Comparison of ENCODE assay signal across 8 mouse cellular contexts in the genomic region with DNA sequence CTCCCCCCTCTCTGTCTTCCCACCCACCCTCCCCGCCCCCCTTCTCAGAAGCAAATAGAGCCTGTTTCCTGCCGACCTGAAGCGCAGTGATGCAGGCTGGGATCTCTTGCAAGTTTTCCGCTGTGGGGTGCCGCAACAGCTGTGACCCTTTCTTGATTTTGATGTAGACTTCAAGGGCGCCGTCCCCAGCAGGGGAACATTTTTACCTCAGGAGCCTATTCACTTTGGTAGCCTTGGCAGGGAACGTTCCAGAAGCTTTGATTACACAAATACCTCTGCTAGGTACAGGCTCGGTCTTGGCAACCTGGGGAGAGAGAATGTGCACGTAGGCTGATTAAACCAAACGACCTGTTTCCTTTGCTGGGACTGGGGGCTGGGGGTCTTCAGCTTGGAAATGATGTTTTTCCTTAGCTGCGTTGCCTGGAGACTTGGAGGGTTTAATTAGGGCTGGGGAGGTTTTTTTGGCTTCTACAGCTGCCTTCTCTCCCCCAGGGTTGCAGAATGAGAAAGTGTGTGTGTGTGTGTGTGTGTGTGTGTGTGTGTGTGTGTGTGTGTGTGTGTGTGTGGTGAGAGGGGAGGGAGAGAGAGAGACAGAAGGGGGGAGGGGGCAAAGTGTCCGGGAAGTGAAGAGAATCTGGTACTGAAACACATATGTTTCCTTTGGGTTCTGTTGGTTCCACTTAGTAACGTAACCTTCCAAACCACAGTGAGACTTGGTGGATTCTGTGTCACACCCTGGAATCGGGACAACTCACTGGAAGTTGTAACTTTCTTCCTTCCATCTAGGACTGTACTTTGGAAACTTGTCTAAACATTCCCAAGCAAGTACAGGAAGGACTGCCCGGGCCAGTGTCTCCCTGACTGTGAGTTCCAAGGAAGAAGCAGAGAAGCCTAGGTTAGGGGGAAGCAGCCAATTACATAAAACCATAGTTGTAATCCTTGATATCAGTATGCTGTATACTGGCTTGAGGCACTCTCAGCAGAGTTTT.
DNase-seq lines count a peak whose midpoint lies in the region; ATAC-seq lines count a peak whose summit lies in the region.

No protein-coding gene starts in this region.

- DNase-seq in cerebellum, adult 11 months = peak; percentile 4
- DNase-seq in cerebellum, adult 11-12 months = no peak
- peak; percentile 6 to 8 for DNase-seq in kidney, adult 8-10 months
- no peak for DNase-seq in c-Kit-positive CD71-positive TER-119-positive erythroid progenitor cells, embryonic 14.5 days (ENCODE audit: low spot score)

- H3K27ac ChIP-seq in embryonic facial prominence, embryonic 12.5 days = peak overlapping the region; percentile 77
- H3K27ac ChIP-seq in heart, embryonic 13.5 days (replicated peaks) = peak overlapping the region; percentile 66
- peak overlapping the region; percentile 81 for H3K27ac ChIP-seq in limb, embryonic 13.5 days
- peak overlapping the region; percentile 8; the same call in 1 of the 2 replicates for H3K27ac ChIP-seq in neural tube, embryonic 14.5 days (ENCODE audit: low read depth, low read length)

- H3K36me3 ChIP-seq in embryonic facial prominence, embryonic 12.5 days = no peaks in the 10 kb centered on the region
- H3K36me3 ChIP-seq in heart, embryonic 13.5 days = no peaks in the 10 kb centered on the region
- no peaks in the 10 kb centered on the region for H3K36me3 ChIP-seq in limb, embryonic 13.5 days
- H3K36me3 ChIP-seq in neural tube, embryonic 14.5 days (ENCODE audit: control insufficient read depth, insufficient read depth, low read length) = no peaks in the 10 kb centered on the region

- no peaks in the 10 kb centered on the region for H3K9me3 ChIP-seq in embryonic facial prominence, embryonic 12.5 days
- H3K9me3 ChIP-seq in heart, embryonic 13.5 days = no peaks in the 10 kb centered on the region; the same call in 1 of the 2 replicates
- no peaks in the 10 kb centered on the region for H3K9me3 ChIP-seq in limb, embryonic 13.5 days
- no peaks in the 10 kb centered on the region for H3K9me3 ChIP-seq in neural tube, embryonic 14.5 days (ENCODE audit: control insufficient read depth, low read length)

- no peak overlapping the region for H3K9ac ChIP-seq in embryonic facial prominence, embryonic 12.5 days
- peak overlapping the region; percentile 69 for H3K9ac ChIP-seq in heart, embryonic 13.5 days
- H3K9ac ChIP-seq in limb, embryonic 13.5 days = no peak overlapping the region
- 0 out of 2 replicates have a peak overlapping the region, but pooled peaks have one; percentile 1 for H3K9ac ChIP-seq in neural tube, embryonic 14.5 days (replicated peaks; ENCODE audit: low read depth, low read length)

- H3K4me2 ChIP-seq in embryonic facial prominence, embryonic 12.5 days (replicated peaks) = peak overlapping the region; percentile 46
- H3K4me2 ChIP-seq in heart, embryonic 13.5 days = peak overlapping the region; percentile 66
- H3K4me2 ChIP-seq in limb, embryonic 13.5 days (replicated peaks) = peak overlapping the region; percentile 61
- peak overlapping the region; percentile 41 for H3K4me2 ChIP-seq in neural tube, embryonic 14.5 days (ENCODE audit: low read depth, low read length)

- no peaks in the 10 kb centered on the region for H3K27me3 ChIP-seq in embryonic facial prominence, embryonic 12.5 days
- no peaks in the 10 kb centered on the region for H3K27me3 ChIP-seq in heart, embryonic 13.5 days (replicated peaks)
- no peaks in the 10 kb centered on the region for H3K27me3 ChIP-seq in limb, embryonic 13.5 days
- no peaks in the 10 kb centered on the region for H3K27me3 ChIP-seq in neural tube, embryonic 14.5 days (ENCODE audit: control insufficient read depth, insufficient read depth, low read length)

- peak overlapping the region; percentile 14 for H3K4me3 ChIP-seq in embryonic facial prominence, embryonic 12.5 days
- peak overlapping the region; percentile 37 for H3K4me3 ChIP-seq in heart, embryonic 13.5 days
- peak overlapping the region; percentile 28 for H3K4me3 ChIP-seq in limb, embryonic 13.5 days
- peak overlapping the region; percentile 12; the same call in 1 of the 2 replicates for H3K4me3 ChIP-seq in neural tube, embryonic 14.5 days (ENCODE audit: low read depth, low read length)

- peak; percentile 57; the same call in 1 of the 2 replicates for ATAC-seq in embryonic facial prominence, embryonic 12.5 days (ENCODE audit: insufficient number of reproducible peaks, insufficient read depth, low FRiP score, low TSS enrichment)
- 0 out of 2 replicates have a peak, but pooled peaks have one; percentile 14 for ATAC-seq in heart, embryonic 13.5 days (ENCODE audit: extremely low read depth, insufficient number of reproducible peaks, low FRiP score, low TSS enrichment)
- ATAC-seq in limb, embryonic 13.5 days (ENCODE audit: low FRiP score, low read depth) = peak; percentile 86
- ATAC-seq in neural tube, embryonic 14.5 days (ENCODE audit: low read depth) = peak; percentile 81

- 4% methylated on average over 15 of the region's 16 CpGs for WGBS in embryonic facial prominence, embryonic 12.5 days
- 11% methylated on average over 15 of the region's 16 CpGs for WGBS in heart, embryonic 13.5 days
- 4% methylated on average over 15 of the region's 16 CpGs for WGBS in limb, embryonic 13.5 days
- WGBS in neural tube, embryonic 14.5 days = 9% methylated on average over 15 of the region's 16 CpGs

- peaks cover 24% of the 10 kb centered on the region; the same call in 1 of the 2 replicates for H3K4me1 ChIP-seq in embryonic facial prominence, embryonic 12.5 days
- H3K4me1 ChIP-seq in heart, embryonic 13.5 days = peaks cover 18% of the 10 kb centered on the region
- peaks cover 25% of the 10 kb centered on the region for H3K4me1 ChIP-seq in limb, embryonic 13.5 days
- no peaks in the 10 kb centered on the region for H3K4me1 ChIP-seq in neural tube, embryonic 14.5 days (ENCODE audit: control insufficient read depth, insufficient read depth, low read length)

Comparison
In these comparisons a context has a peak if more than half of its experiments do, and no peak if none do; other contexts are left out.
1. DNase-seq: peak in cerebellum, adult 11 months (single experiment) and kidney, adult 8-10 months (2 of 2); none in cerebellum, adult 11-12 months (single experiment) and c-Kit-positive CD71-positive TER-119-positive erythroid progenitor cells, embryonic 14.5 days (single experiment).
2. ATAC-seq: peak in every context shown above with its lines; median percentile 86 in limb, embryonic 13.5 days; 81 in neural tube, embryonic 14.5 days; 57 in embryonic facial prominence, embryonic 12.5 days; 14 in heart, embryonic 13.5 days.
3. H3K27ac ChIP-seq: peak in every context shown above with its lines; median percentile 81 in limb, embryonic 13.5 days; 77 in embryonic facial prominence, embryonic 12.5 days; 66 in heart, embryonic 13.5 days; 8 in neural tube, embryonic 14.5 days.
4. H3K9ac ChIP-seq: peak in heart, embryonic 13.5 days (single experiment) and neural tube, embryonic 14.5 days (single experiment); none in embryonic facial prominence, embryonic 12.5 days (single experiment) and limb, embryonic 13.5 days (single experiment).
5. Peak in every context shown above with its lines, with median percentiles within 50 percentile points of each other: H3K4me2 ChIP-seq and H3K4me3 ChIP-seq.